Mouse (Mus musculus): ENCODE results near the gene BC055324. TPM values are rescaled to one million over a fixed set of nuclear protein-coding genes. Genes with fewer than 3 reads are reported as not detected.

Gene BC055324
- 3.8 TPM for total RNA-seq (2023)

DNA sequence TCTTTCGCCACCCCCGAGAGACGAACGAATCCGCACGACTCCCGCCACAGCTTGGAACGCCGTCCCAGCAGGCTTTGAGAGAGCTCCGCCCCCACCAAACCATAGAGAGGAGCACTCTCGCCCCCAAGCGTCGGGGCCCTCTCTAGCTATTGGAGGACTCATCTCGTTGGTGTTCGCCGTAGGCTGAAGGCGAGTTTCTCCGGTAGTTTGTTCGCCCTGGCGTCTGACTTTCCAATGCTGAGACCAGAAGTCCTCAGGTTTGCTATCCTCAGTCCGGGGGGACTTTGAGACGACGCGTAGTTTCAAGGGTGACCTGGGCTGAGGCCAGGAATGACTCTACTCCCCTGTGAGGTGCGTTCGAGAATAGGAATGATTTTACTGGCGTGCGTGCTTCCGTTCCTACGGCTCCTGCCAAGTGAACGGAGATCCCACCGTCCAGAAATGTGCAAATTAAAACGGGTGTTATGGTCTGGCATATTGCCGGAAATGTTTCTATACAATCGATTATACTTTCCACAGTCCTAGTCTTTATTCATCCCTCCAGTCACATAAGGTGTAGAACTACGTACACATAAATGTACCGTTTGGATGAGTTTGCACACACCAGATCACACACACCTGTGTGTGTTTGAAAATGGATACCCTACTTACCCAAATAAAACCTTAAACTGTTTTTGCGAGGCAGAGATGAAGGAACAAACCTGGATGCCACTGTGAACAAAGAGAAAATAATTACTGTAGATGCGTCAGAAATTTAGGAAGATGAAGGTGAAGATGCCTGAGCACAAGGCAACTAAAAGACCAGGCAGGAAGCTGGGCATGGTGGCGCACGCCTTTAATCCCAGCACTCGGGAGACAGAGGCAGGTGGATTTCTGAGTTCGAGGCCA, at the start of gene BC055324, which contains the start of gene Mettl18:
Gene BC055324, minus strand, starts transcription at position 76 of the 888 bp plus-strand sequence.
Gene Mettl18, plus strand, starts transcription at position 169 of the 888 bp plus-strand sequence.

DNA sequence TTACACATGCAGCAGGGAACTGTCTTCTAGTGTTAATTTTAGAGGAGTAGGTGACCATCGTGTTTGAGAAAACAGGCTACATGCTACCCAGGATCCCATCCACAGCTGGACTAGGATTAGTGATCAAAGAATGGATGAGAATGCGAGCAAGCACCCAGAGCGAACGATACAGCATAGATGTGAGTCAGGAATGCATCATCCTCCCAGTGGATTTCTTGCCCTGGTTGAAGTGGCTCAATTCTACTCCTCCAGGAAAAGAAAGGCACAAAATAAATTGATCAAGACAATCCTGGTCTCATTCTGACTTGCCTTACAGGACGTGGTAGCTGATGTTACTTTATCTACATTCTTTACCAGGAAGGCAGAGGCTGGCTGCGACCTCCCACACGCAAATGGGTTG, 65.8 kb downstream of the BC055324 start, which contains the start of gene Scyl3:
Gene Scyl3, plus strand, starts transcription at position 255 of the 400 bp plus-strand sequence.

Other genes with a start within 250 kb of the BC055324 start
- 3.3 TPM for gene Kifap3, start 215.2 kb downstream of the BC055324 start, total RNA-seq (2023)
- 34.7 TPM for gene Scyl3, start 65.7 kb downstream of the BC055324 start, total RNA-seq (2023)
- 6.6 TPM for gene Mettl18, start 93 bp upstream of the BC055324 start, total RNA-seq (2023)
- gene Sele, start 53.4 kb upstream of the BC055324 start, total RNA-seq (2023), result not detected
- gene Sell, start 67.2 kb upstream of the BC055324 start, total RNA-seq (2023), result 643 TPM
- 0.80 TPM for gene Selp, start 120.5 kb upstream of the BC055324 start, total RNA-seq (2023)
- 0.80 TPM for gene F5, start 157.0 kb upstream of the BC055324 start, total RNA-seq (2023)